Mouse (Mus musculus) intestine, embryonic 15.5 days (tissue): ENCODE measurements at regions not wholly inside any gene's neighbourhood (a gene's known extent, or its start where the extent isn't known, plus 50 kb on each side); places are given as distances from the start of the nearest gene placed in this dataset.
A peak's percentile ranks its signal among the peaks of the same experiment; 100 is the strongest.

Experiments
- ATAC-seq: fragments of 200-750 bp; cut with Nextera tagmentation; 2 replicates; pipeline ENCODE4 v1.8.0; 2017; ENCODE audit warnings: moderate TSS enrichment, moderate library complexity
- H3K27ac ChIP-seq: fragments of 300-500 bp; sonication (generic); 2 replicates; pipeline ENCODE4 v1.5.1; 2015; ENCODE audit warnings: mild to moderate bottlenecking, inconsistent platforms
- H3K27me3 ChIP-seq: fragments of 300-500 bp; sonication (generic); replicated peaks from 2 replicates; pipeline ENCODE4 v1.6.1; 2015; ENCODE audit warnings: inconsistent platforms
- H3K36me3 ChIP-seq: fragments of 300-500 bp; sonication (generic); 2 replicates; pipeline ENCODE4 v1.6.1; 2015; ENCODE audit warnings: inconsistent platforms
- H3K4me1 ChIP-seq: fragments of 300-500 bp; sonication (generic); replicated peaks from 2 replicates; pipeline ENCODE4 v1.6.1; 2015; ENCODE audit warnings: inconsistent platforms
- H3K4me2 ChIP-seq: fragments of 300-500 bp; sonication (generic); replicated peaks from 2 replicates; pipeline ENCODE4 v1.6.1; 2015; ENCODE audit warnings: mild to moderate bottlenecking, inconsistent platforms
- H3K4me3 ChIP-seq: fragments of 300-500 bp; sonication (generic); replicated peaks from 2 replicates; pipeline ENCODE4 v1.5.1; 2015; ENCODE audit warnings: inconsistent platforms
- H3K9ac ChIP-seq: fragments of 300-500 bp; sonication (generic); 2 replicates; pipeline ENCODE4 v1.6.1; 2015; ENCODE audit warnings: inconsistent platforms
- H3K9me3 ChIP-seq: fragments of 300-500 bp; sonication (generic); 2 replicates; pipeline ENCODE4 v1.6.1; 2016; ENCODE audit warnings: inconsistent platforms
- WGBS: fragments of 180-500 bp; shearing (Covaris S2); methylation state at CpG from one replicate; pipeline ENCODE4 v1.1.7; 2015; 5-methylcytosine and 5-hydroxymethylcytosine counted together

DNA sequence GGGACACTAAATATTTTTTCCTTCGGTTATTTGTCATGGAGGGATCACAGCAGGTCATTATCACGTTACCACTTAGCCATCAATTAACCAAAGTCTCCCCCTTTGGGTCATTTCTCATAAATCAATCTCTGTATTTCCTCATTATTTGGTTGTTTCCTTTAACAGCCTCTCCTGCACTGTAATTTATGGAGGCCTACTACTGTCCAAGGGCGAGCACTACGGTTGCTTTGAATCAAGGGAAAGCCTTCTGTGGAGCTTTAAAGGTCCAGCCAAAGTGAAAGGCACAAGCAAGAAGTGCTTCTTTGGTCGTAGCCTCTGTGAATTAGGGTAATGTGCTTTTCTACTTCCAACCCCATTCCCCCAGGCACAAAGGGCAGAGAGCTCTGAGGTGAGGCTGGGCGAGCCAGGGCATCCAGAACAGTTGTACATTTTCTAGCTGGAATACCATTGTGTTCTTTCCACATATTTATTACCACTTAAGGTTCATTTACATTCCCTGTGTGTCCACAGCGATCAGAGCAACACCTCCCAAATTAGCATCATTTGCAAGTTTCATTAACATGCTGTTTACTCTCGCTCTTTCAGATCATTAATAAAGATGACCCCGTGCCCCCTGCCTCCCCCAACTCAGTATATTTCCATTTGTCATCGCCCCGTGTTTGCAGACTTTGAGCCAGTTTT, 207.5 kb upstream of the Ppp2r3a start:
- Histone ChIP-seq H3K9me3 (no peaks in the 10 kb centered on the region), H3K4me3 (no peak overlapping the region), H3K9ac (no peak overlapping the region), H3K27ac (no peak overlapping the region), H3K4me1 (no peaks in the 10 kb centered on the region), H3K4me2 (no peak overlapping the region), H3K27me3 (no peaks in the 10 kb centered on the region), H3K36me3 (no peaks in the 10 kb centered on the region)
- 66% methylated on average over 11 of the region's 11 CpGs for WGBS
- ATAC-seq = no peak

- no peaks in the 10 kb centered on the region for H3K27me3 ChIP-seq
- no peak overlapping the region for H3K27ac ChIP-seq
- H3K4me2 ChIP-seq = no peak overlapping the region
- no peak overlapping the region for H3K4me3 ChIP-seq
- no peaks in the 10 kb centered on the region for H3K4me1 ChIP-seq
- WGBS = 65% methylated on average over 10 of the region's 10 CpGs
- ATAC-seq = no peak
- no peaks in the 10 kb centered on the region for H3K9me3 ChIP-seq
- H3K9ac ChIP-seq = no peak overlapping the region
- no peaks in the 10 kb centered on the region for H3K36me3 ChIP-seq
Measured at GRCm38 (mm10) chr9:101458306-101458946, 206.8 kb upstream of the Ppp2r3a start.

DNA sequence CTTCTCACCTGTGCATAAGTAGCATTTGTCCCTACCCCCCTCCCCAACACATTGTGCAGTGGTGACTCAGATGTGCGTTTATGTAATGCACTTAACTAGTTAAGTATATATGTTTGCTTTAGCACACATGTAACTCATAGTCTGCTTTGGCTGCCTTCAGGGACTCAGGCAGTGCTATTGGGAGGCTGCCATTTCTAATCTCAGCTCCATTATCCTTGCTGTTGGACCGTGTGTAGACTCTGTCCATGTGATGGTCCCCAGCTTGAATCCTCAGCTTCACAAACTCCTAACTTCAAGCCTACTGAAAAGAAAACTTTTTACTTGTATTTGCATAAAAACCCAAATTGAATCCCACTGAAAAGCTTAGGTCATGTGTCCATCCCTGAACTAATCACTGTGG, 194.7 kb upstream of the Ppp2r3a start:
- H3K4me1 ChIP-seq = no peaks in the 10 kb centered on the region
- H3K4me3 ChIP-seq = no peak overlapping the region
- 70% methylated on average over 2 of the region's 2 CpGs for WGBS
- ATAC-seq = no peak
- no peak overlapping the region for H3K27ac ChIP-seq
- no peak overlapping the region for H3K4me2 ChIP-seq
- no peaks in the 10 kb centered on the region for H3K27me3 ChIP-seq
- no peaks in the 10 kb centered on the region for H3K9me3 ChIP-seq
- no peaks in the 10 kb centered on the region for H3K36me3 ChIP-seq
- H3K9ac ChIP-seq = no peak overlapping the region

DNA sequence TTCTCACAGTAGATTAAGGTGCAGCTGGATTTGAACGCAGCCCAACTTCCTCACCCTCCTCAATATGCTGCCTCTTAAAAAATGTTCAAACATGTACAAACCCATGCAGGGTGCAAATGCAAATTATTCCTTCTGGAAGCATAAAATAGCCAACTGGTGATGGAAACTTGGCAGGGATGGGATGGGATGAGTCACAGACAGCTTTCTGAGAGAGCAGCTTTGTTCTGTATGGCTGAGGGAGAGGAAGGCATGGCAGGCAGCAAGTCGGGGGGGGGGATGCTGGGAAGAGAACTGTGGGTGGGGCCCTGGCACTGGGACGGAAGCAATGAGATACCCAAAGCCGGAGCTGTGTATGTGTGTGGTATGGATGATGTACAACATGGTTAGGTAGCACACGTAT, 194.2 kb upstream of the Ppp2r3a start:
- H3K27ac ChIP-seq = no peak overlapping the region
- no peaks in the 10 kb centered on the region for H3K9me3 ChIP-seq
- no peaks in the 10 kb centered on the region for H3K36me3 ChIP-seq
- no peaks in the 10 kb centered on the region for H3K27me3 ChIP-seq
- no peaks in the 10 kb centered on the region for H3K4me1 ChIP-seq
- no peak overlapping the region for H3K4me2 ChIP-seq
- H3K4me3 ChIP-seq = no peak overlapping the region
- H3K9ac ChIP-seq = no peak overlapping the region
- WGBS = 58% methylated on average over 5 of the region's 5 CpGs
- peak; percentile 34; the same call in 1 of the 2 replicates for ATAC-seq

GRCm38 (mm10) chr9:101445293-101445692, 193.7 kb upstream of the Ppp2r3a start:
- 86% methylated on average over 1 of the region's 1 CpGs for WGBS
- H3K4me2 ChIP-seq = no peak overlapping the region
- H3K36me3 ChIP-seq = no peaks in the 10 kb centered on the region
- no peak overlapping the region for H3K4me3 ChIP-seq
- H3K9ac ChIP-seq = no peak overlapping the region
- ATAC-seq = no peak
- no peaks in the 10 kb centered on the region for H3K27me3 ChIP-seq
- H3K9me3 ChIP-seq = no peaks in the 10 kb centered on the region
- no peak overlapping the region for H3K27ac ChIP-seq
- H3K4me1 ChIP-seq = no peaks in the 10 kb centered on the region

GRCm38 (mm10) chr9:101439856-101440255, 188.3 kb upstream of the Ppp2r3a start:
- no peaks in the 10 kb centered on the region for H3K9me3 ChIP-seq
- no peak overlapping the region for H3K4me3 ChIP-seq
- ATAC-seq = no peak
- no peaks in the 10 kb centered on the region for H3K4me1 ChIP-seq
- H3K4me2 ChIP-seq = no peak overlapping the region
- H3K36me3 ChIP-seq = no peaks in the 10 kb centered on the region
- no peaks in the 10 kb centered on the region for H3K27me3 ChIP-seq
- H3K9ac ChIP-seq = no peak overlapping the region
- 70% methylated on average over 6 of the region's 6 CpGs for WGBS
- H3K27ac ChIP-seq = no peak overlapping the region

GRCm38 (mm10) chr9:101438564-101439180, 187.1 kb upstream of the Ppp2r3a start:
- Histone ChIP-seq H3K27ac (no peak overlapping the region), H3K4me1 (no peaks in the 10 kb centered on the region), H3K4me3 (no peak overlapping the region), H3K9ac (no peak overlapping the region), H3K9me3 (no peaks in the 10 kb centered on the region), H3K4me2 (no peak overlapping the region), H3K36me3 (no peaks in the 10 kb centered on the region), H3K27me3 (no peaks in the 10 kb centered on the region)
- WGBS = 59% methylated on average over 12 of the region's 12 CpGs
- no peak for ATAC-seq

- Histone ChIP-seq H3K36me3 (no peaks in the 10 kb centered on the region), H3K9ac (no peak overlapping the region), H3K4me2 (no peak overlapping the region), H3K27ac (no peak overlapping the region), H3K9me3 (no peaks in the 10 kb centered on the region), H3K4me3 (no peak overlapping the region), H3K27me3 (no peaks in the 10 kb centered on the region), H3K4me1 (peaks cover 5% of the 10 kb centered on the region; the same call in 1 of the 2 replicates)
- WGBS = 41% methylated on average over 12 of the region's 12 CpGs
- peak; percentile 78 for ATAC-seq
Measured at GRCm38 (mm10) chr9:101424974-101425670, 173.5 kb upstream of the Ppp2r3a start.

DNA sequence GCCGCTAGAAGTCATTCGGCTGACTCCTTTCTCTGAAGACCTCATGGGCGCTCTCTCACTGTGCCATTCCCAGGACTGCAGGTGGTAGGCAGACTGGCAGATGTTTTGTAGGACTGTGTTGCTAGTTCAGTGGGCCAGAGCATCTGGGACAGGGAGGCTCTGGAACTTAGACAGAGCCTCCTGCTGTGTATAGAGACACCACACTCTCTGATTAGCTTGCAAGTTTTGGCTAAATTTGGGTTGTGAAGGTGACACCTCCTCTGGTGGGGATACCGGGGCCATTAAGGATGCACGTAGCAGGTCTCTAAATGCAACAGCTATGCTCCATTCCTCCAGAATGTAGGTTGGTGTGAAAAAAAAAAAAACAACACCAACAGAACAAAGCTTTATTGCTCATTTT, 171.4 kb upstream of the Ppp2r3a start:
- no peak overlapping the region for H3K9ac ChIP-seq
- H3K4me1 ChIP-seq = peaks cover 5% of the 10 kb centered on the region; the same call in 1 of the 2 replicates
- no peaks in the 10 kb centered on the region for H3K27me3 ChIP-seq
- H3K27ac ChIP-seq = no peak overlapping the region
- H3K9me3 ChIP-seq = no peaks in the 10 kb centered on the region
- H3K36me3 ChIP-seq = no peaks in the 10 kb centered on the region
- no peak overlapping the region for H3K4me3 ChIP-seq
- 87% methylated on average over 5 of the region's 5 CpGs for WGBS
- ATAC-seq = no peak
- H3K4me2 ChIP-seq = no peak overlapping the region

GRCm38 (mm10) chr9:101422006-101422405, 170.4 kb upstream of the Ppp2r3a start:
- 41% methylated on average over 11 of the region's 11 CpGs for WGBS
- H3K4me1 ChIP-seq = peaks cover 5% of the 10 kb centered on the region; the same call in 1 of the 2 replicates
- ATAC-seq = peak; percentile 66; the same call in 1 of the 2 replicates

DNA sequence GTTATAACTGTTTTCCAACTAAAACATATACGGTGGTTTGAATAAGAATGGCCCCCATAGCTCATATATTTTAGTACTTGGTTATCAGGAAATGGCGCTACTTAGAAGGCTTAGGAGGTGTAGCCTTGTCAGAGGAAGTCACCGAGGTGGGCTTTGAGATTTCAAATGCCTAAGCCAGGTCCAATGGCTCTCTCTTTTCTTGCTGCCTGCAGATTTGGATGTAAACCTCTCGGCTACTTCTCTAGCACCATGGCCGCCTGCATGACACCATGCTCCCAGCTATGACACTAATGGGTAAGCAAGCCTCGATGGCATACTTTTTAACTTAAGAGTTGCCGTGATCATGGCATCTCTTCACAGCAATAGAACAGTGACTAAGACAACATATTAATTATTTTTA, 169.5 kb upstream of the Ppp2r3a start:
- 88% methylated on average over 7 of the region's 7 CpGs for WGBS
- H3K9ac ChIP-seq = no peak overlapping the region
- H3K36me3 ChIP-seq = no peaks in the 10 kb centered on the region
- H3K4me2 ChIP-seq = no peak overlapping the region
- H3K9me3 ChIP-seq = no peaks in the 10 kb centered on the region
- no peaks in the 10 kb centered on the region for H3K27me3 ChIP-seq
- H3K4me3 ChIP-seq = no peak overlapping the region
- peaks cover 1% of the 10 kb centered on the region; the same call in 1 of the 2 replicates for H3K4me1 ChIP-seq
- ATAC-seq = no peak
- no peak overlapping the region for H3K27ac ChIP-seq

More at GRCm38 (mm10) chr9:101422006-101422405, 170.4 kb upstream of the Ppp2r3a start:
- H3K4me3 ChIP-seq = no peak overlapping the region
- no peaks in the 10 kb centered on the region for H3K36me3 ChIP-seq
- no peak overlapping the region for H3K9ac ChIP-seq
- no peaks in the 10 kb centered on the region for H3K27me3 ChIP-seq
- H3K9me3 ChIP-seq = no peaks in the 10 kb centered on the region
- no peak overlapping the region for H3K27ac ChIP-seq
- no peak overlapping the region for H3K4me2 ChIP-seq

GRCm38 (mm10) chr9:101420181-101420580, 168.6 kb upstream of the Ppp2r3a start:
- Histone ChIP-seq H3K36me3 (no peaks in the 10 kb centered on the region), H3K27me3 (no peaks in the 10 kb centered on the region), H3K4me1 (no peaks in the 10 kb centered on the region), H3K9me3 (no peaks in the 10 kb centered on the region), H3K4me3 (no peak overlapping the region), H3K9ac (no peak overlapping the region), H3K4me2 (no peak overlapping the region), H3K27ac (no peak overlapping the region)
- 93% methylated on average over 4 of the region's 4 CpGs for WGBS
- ATAC-seq = no peak
